Mouse (Mus musculus) testis, postnatal 14 days (tissue): Measurements from ENCODE around the gene Ly6g6e.
"Not testable (repeated sequence)": the region's sequence is repeated elsewhere in the genome, so short reads cannot be mapped to it uniquely, and the experiment has no call there.

Source experiments
- DNase-seq: peaks from one replicate; pipeline ENCODE4 v3.0.0; 2021; ENCODE audit warnings: low spot score

Gene Ly6g6e

DNA sequence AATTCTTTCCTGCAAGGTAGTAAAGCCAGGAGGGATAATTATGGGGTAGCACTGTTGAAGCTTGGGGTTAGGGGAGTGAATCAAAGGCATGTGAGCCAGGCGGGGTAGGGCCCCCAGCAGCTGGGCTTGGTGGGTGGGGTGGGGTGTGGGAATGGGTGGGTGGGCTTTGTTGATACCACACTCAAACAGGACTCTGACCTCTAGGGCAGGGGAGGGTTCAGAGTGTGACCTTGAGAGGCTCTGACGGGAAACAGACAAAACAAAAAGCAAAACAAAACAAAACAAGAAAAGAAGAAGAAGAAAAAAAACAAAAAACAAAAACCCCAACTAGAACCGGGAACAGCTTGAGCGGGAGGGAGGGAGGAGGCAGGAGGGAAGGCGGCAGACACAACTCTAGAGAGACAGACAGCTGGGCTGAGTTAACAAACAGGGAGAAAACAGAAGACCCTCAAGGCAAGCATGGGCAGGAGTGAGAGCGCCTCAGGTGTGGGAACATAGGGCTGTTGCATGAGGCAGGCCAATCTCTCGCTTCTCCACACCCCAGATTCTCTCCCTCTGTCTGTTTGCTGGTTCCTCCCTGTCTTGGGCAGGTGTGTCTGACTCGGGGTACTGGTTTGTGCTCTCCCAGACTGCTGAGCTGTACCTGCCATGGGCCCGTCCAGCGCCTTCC lies at the start of gene Ly6g6e:
Gene Ly6g6e (plus strand): TSS at position 396 of the 670 bp plus-strand sequence.
- no peak for DNase-seq

DNA sequence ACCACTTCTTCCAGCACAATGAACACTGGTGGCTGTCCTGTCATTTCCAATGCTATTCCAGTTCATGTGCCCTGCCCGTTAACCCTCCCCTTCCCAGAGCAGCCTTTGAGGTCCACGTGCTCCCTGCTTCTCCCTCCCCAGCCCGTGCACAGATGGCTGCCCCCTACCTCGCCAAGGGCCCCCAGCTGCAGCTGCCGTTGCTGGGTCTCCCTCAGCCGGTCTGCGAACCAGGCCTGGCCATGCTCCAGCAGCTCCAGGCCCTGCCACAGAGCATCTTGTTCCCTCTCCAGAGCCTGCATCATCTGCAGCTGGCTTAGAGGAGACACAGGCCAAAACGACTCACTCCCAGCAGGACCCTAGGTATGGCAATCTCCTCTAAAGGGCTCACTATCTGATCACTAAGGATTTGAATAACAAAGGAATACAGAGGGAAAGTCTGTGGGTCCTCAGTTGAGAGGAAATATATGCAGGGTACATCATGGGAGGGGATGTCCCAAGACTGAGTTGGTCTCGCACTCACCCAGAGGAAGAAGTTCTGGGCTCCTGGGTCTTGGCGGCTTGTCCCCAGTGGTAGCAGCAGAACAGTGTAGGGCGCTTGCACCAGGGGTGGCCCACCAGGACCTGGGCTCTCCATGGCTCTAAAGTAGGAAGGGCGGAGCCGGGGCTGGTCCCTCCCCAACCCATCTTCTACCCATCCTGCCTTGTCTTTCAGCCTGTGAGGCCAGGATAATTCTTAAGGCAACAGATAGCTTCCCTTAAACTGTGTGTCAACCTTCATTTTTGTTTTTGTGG lies 49.2 kb upstream of the Ly6g6e start, which contains the start of gene Sapcd1:
Gene Sapcd1 (minus strand): TSS at position 740 of the 792 bp plus-strand sequence.
- no peak for DNase-seq

DNA sequence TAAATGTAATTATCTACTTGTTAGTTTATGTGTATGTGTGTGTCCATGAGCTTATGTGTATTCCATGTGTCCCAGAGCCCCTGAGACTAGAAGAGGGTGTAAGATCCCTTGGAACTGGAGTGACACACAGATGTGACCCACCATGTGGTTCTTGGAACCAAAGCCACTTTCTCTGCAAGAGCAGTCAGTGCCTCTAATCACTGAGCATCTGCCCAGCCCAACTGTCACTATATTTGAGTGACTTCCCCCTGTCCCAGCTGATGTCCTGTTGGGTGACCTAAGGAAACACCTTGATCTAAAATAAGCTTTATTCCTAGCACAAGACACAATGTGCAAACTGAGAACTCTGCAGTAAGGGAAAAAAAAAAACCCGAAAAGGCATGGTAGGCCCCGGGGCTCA lies 48.4 kb upstream of the Ly6g6e start:
- DNase-seq = no peak

DNA sequence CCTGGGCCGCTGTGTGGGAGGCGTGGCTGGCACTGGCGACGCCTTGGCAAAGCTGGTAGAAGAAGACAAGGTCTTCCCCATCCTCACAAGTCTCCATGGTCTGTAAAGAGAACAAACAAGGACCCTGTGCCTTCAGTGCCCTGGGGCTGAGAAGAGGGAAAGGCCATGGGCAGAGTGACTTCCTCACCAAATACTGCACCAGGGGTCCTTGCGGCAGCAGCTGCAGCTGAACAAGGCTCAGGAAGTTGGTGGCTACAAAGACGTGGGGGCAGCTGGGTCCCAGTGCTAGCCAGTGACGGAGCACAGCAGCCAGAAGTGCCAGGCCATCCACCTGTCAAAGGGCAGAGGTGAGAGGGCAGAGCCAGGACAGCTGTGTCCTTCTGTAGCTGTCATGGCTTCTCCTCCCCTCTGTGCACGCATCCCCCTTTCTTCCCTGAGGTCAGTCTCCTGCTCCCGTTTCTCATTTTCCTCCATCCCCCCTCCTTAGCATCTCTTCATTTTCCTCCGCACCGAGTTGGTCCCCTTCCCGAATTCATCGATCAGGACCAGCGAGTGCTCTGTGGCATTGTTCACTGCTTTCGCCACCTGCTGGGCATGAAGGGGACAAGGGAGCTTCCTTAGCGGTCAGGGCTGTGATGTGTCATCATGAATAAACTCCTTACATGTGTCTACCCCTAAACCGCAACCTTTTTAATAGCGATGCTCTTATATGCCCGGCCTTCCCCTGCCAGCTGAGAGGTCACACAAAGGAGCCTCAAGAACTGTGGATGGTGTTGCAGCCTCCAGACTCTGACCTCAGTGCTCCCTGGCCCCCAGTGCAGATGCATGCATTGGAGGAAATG lies 46.8 kb upstream of the Ly6g6e start:
- no peak for DNase-seq

DNA sequence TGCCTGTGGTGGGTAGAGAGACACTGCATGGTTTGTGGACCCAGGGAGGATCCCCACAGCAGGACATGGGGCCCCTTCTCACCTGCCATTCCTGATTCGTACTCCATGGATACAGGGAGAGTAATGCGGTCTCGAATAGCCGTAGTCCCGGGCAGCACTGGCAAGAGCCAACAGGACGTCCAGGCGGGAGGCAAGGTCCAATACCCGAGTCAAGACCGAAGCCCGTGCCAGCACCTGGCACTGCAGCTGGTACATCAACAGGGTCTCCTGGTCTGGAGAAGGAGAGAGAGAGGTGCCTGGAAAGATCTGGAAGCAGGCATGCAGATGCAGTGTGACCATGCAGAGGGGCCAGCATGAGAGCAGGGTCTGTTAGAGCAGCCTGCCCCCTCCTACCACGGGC lies 45.4 kb upstream of the Ly6g6e start:
- DNase-seq = no peak

DNA sequence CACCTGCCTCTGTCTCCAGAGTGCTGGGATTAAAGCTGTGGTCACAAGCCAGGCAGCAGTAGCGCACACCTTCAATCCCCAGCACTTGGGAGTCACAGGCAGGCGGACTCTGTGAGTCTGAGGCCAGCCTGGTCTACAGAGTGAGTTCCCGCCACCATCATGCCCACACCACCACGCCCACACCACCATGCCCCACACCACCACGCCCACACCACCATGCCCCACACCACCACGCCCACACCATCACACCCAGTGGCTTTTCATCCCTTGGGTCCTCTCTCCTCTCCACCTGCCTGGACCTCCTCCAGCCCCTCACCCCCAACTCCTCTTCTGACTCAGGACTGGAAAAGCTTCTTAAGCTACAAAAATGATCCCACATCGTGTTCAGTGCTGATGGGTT lies 44.8 kb upstream of the Ly6g6e start:
- DNase-seq = no peak

DNA sequence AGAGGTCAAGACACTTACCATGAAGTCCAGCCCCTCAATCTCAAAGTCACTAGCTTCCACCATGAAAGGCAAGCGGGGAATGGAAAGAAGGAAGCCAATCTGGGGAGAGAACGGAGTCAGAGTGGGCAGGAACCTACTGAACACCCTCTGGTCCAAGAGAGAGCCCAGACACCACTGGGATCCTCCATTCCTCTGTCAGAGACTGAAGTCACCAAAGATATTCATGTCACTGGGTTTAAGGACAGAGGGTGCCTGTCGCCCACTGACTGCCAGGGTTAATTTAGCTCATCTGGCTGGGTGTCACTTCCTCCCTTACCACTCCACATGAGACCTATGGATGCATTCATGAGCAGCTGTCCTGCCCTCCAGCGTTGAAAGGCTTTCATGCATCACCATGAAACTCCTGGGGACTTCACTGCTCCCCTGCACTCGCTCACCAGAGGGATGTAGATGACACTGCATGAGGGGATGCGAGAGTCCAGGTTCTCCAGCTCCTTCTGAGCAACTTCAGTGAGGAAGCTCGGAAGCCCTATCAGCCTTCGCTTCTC lies 44.3 kb upstream of the Ly6g6e start:
- no peak for DNase-seq

DNA sequence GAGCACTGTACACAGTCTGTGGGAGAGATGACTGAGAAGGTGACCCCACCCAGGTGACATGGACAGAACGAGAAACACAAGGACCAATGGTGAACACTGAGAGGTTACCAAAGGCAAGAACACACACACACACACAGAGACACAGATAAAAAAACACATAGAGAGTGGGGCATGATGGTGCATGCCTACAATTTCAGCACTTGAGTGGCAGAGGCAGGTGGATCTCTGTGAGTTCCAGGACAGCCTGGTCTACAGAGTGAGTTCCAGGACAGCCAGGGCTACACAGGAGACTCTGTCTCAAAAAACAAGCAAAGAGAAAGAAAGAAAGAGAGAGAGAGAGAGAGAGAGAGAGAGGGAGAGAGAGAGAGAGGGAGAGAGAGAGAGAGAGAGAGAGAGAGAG lies 43.0 kb upstream of the Ly6g6e start:
- not testable (repeated sequence) for DNase-seq

DNA sequence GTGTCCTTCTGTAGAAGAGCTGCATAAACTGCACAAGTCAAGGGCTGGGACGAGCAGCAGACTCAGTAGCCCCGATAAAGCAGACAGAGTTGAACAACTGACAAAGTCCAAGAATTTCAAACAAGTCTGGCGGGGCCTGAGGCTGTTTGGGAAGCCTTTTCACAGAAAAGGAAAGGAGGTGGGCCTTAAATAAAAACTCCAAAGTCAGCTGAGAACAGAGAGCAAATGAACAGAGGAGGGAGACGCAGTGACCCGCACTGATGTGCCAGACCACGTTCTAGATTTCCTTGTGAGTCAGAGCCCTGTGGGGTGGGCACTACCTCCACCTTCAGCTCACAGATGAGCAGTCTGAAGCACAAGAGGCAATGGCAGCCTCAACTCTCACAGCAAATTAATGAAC lies 41.8 kb upstream of the Ly6g6e start:
- DNase-seq = no peak

DNA sequence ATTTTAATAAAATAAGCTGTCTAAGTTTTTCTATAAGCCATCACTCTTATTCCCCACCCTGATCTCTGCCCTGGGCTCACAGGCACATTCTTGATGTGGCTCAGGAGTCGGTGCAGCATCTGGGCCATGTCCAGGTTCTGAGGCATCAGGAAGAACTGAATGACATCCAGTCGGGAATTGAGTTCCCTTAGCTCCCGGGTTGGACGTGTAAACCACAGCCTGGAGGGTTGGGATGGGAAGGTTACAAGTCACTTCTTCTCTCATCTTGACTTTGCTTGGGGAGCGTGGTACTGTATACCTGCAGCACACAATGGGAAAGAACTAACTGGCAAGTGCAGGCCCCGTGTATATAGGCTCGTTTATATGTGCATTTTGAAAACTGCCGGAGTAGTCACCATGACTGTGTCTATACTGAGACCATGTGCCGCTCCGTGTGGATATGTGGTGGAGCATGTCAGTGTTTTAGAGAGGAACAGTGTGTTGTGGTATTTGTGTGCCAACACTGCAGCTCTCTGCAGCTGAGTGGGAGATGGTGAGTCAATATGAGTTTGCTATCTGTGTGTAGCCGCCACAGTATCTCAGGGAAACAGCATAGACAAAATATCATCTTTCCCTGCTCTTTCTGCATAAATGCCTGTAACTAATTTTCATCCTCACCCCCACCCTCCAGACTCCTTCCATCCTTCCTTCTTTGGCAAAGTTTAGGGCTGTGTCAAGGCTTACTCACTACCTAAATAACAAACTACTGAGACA lies 37.4 kb upstream of the Ly6g6e start:
- no peak for DNase-seq

DNA sequence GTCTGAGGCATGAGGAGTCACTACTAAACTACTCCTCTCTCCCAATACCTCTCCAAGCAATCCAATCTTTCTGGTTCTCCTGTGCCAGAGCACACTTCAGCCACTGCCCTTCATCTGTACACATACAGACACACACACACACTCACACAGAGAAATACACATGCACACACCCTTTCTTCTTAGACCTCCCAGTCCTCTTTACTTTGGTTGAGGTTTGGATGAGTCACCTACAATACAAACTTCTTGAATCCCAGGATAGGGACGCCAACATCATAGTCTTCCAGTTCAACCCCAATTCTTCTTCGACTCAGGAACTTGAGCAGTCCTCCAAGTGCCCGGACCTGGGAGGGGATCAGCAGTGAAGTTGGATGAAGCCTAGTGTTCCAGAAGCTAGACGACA lies 32.9 kb upstream of the Ly6g6e start:
- DNase-seq = no peak

DNA sequence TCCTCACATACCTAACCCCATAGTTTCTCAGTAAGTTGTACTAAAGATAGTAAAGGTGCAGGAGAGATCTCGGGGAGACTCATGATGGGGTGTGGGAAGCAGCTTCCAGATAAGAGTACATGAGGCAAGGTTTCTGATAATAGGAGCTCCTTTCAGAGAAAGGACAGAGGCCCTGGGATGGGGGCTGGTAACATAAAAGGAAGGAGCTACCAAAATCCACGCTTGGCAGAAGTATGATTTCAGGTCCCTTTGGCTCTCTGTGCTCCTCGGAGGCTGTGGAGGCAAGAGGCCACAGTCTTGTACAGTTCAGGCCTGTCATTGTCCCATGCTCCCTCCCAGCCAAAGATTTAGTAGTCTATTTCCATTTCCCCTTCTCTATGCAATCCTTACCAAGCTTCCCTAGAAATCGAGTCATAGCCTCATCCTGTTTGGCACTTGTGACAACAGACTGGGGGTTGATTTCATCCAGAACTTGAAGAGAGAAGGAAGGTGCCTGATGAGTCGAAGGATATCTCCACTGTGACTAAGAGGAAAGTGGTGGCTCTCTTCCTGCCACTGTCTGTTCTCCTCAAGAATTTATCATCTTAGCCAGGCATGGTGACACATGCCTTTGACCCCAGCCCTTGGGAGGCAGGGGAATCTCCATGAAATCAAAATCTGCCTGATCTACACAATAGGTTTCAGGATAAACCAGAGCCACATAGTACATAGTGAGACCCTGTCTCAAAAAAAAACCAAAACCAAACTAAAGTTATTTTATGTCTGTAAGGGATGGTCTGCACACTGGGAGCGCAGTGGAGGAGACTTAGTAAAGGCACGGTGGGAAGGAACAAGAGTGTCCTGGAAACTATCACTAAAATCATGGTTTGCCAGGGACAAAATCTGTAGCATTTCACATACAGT lies 31.5 kb upstream of the Ly6g6e start:
- DNase-seq = no peak

DNA sequence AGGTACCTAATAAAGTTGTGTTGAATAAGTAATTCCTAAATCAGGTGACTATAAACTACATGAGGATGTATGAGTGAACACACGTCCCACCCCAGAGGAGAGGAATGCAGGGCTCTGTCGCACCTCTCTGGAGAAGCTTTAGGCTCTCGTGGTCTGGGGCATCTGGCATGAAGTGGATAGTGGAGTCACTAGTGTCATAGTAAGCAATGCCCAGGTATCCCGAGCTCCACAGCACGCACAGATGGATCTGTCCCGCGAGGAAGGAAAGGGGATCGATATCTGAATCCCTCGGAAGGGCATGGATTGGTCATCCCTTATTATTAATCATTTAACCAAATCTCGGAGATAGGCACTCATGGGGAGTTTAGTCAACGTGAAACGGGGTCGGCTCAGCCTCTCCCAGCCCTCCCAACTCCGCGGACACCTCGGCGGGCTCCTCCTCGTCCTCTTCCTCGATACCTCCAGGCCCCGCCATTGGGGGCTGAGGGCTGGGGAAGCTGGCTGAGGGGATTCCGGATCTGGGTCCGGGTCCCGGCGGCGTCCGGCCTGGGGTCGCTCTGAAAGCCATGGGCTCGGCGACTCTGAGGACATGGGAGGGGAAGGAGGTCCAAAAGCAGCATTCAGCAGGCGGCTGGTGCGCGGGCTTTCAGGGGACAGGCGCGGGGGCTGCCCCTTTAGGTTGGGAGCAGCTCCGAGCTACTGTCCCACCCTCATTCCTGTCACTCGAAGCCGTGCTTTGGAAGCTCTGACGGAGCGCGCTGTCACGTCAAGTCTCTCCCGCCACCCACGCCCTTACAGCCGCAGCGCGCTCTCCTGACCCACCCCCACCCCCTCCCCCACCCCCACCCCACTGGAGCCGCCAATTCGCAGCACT lies 30.7 kb upstream of the Ly6g6e start:
- no peak for DNase-seq

DNA sequence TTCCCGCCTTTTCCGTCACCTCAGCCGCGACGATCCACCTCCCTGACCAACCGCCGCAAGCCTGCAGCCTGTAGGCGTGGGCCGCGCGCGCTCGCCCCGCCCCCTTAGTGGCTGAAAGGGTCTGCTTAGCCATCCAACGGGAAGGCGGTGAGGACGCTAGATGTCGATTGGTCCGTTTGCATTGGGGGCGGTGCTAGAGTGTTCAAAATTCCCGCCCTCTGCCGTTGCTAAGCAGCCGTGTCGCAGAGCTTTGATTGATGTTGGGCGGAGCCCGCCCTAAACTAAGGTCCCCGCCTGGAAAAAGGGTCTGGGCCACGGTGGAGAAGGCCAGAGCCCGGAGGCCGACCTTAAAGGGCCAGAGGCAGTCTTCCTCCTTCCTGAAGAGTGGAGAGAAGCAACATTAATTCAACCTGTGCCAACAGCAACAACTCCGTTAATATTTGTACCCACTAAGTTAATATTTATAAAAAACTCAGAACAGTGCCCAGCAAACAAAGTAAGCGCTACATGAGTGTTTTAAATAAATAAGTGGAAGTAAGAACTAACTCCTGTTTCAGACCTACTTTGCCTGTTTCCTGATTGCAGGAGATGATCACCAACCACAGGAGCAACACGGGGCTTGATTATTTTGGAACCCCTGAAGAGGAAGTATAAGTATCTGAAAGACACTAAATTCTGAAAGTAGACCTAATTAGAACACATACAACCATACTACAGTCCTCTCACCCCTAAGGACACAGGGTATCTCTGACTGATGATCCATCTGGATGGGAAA lies 29.8 kb upstream of the Ly6g6e start, which contains the start of gene Msh5:
Gene Msh5 (minus strand): TSS at position 65 of the 775 bp plus-strand sequence.
- DNase-seq = peak; percentile 98

DNA sequence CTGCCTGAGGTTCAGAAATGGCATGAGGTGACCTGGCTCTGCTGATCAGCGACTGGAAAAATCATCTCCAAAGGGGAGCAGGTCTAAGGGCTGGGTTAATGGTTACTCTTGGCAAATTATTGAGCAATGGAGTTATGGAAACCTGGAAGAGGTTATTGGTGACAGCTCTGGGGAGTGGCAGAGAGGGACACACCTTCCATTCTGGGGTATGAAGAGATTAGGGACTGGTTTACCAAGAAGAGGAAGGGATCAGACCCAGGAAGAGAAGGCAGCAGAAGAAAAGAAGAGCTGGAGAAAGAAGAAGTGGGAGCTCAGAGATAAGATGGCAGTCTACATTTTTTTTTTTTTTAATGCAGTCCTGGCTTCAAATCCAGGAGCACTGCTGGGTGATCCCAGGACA lies 29.0 kb upstream of the Ly6g6e start:
- no peak for DNase-seq

DNA sequence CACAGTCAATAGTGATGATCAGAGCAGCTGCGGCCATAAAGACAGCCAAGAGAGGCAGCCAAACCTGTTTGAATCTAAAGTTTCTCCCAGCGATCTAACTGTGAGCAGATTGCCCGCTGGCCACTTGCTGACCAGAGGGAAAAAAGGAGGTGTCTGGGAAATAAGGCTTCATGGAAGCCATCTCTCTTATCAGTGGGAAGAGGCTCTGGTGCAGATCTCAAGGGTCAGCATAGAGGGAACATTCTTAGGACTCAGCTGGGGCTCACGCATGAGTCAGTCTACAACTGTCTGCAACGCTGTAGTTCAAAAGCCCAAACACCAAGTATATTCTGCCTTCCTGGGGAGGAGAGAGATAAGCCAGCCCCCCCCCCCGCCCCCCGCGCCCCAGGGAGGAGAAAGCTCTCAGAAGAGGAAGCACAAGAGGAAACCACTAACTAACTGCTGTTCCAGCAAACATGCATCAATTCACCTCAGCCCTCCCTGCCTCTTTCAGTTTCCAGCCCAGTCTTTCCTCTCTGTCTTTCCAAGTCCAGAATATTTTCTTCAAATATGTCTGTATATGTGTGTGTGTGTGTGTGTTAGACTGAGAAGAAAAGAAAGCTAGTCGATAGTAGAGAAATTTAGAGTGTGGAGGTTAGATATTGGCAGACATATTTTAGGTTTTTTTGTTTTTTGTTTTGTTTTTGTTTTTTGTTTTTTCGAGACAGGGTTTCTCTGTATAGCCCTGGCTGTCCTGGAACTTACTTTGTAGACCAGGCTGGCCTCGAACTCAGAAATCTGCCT lies 28.4 kb upstream of the Ly6g6e start:
- DNase-seq = no peak

DNA sequence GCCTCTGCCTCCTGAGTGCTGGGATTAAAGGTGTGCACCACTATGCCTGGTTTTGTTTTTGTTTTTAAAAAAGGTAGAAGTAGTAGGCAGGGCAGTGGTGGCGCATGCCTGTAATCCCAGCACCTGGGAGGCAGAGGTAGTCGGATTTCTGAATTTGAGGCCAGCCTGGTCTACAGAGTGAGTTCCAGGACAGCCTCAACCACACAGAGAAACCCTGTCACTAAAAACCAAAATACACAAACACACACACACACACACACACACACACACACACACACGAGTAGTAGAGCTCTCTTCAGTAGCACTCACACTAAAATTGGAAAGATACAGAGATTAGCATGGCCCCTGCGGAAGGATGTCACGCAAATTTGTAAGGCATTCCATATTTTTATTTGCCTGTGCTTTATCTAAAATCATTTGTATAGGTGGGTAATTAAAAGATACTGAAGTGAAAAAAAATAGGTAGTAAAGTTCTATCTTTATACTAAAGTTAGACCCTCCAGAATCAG lies 27.7 kb upstream of the Ly6g6e start:
- no peak for DNase-seq

DNA sequence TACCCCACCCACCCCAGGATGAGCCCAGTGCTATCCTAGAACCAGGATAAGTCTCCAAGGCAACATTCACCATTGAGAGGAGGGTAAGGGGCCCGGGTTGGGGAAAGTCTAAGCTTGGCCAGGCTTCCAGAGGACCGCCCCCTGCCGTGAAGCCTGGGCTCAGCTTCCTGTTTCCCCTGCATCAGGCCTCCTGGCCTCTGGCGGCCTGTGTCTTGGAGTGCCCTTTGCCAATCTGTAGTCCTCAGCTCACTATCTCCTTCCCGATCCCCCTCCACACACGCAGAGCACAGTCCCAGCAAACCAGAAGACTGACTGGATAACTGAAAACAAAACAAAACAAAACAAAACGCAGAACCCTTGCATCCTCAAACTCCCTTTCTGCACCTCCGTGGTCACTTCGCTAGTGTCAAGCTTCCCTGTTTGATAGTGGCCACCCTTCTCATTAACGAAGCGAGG lies 27.1 kb upstream of the Ly6g6e start, which contains the start of gene Clic1:
Gene Clic1 (plus strand): TSS at position 406 of the 456 bp plus-strand sequence.
- DNase-seq = peak; percentile 55
